Mouse (Mus musculus) brain, embryonic 18.5 days (tissue): ENCODE data around the gene Mrgpre.

Experiments used
- DNase-seq: peaks from one replicate; pipeline ENCODE4 v3.0.0-alpha.2; 2012; ENCODE audit warnings: low read depth, low spot score

Mrgpre gene

GRCm38 (mm10) chr7:143739511-143740461, 44.5 kb downstream of the Mrgpre start:
- DNase-seq: no peak

- DNase-seq: no peak
These were observed 45.7 kb downstream of the Mrgpre start for GRCm38 (mm10) chr7:143738601-143739006.

GRCm38 (mm10) chr7:143738194-143738593, 46.1 kb downstream of the Mrgpre start:
- DNase-seq: no peak

GRCm38 (mm10) chr7:143733746-143734145, 50.6 kb downstream of the Mrgpre start:
- DNase-seq: no peak

GRCm38 (mm10) chr7:143729886-143730285, 54.4 kb downstream of the Mrgpre start:
- DNase-seq: no peak
